23 mouse cellular contexts compared by ENCODE assay signal in the genomic region with DNA sequence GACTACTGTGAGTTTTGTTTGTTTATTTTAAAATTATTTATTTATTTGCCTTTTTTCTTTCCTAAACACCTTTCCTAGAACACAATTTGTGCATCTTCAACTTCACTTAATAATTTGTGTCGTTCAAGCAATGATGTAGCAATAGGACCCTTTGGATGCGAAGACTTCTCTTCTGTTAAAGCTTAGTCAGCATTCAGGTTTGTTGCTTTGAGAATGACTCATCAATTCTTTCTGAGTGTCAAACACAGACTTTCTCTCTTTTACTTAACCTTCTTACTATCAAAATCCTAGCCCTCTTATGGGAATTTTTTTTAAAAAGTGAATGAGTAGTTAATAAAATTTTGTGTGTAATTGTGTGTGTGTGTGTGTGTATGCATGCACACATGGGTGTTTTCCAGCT.
DNase-seq lines count a peak whose midpoint lies in the region; ATAC-seq and TF ChIP-seq lines count a peak whose summit lies in the region.
"Had no signal": no experiment of that assay in that cellular context is flagged by ENCODE, and none has a peak within 500 bp of the region (broad histone marks: within the 10 kb centered on the region; RNA-seq: fewer than 3 reads in every experiment).

No protein-coding gene starts in this region.

- TF ChIP-seq RAD21 in CH12.LX (IDR thresholded peaks at IDR 0.05; ENCODE audit: low read depth, low read length): no peak

- DNase-seq in 3T3-L1 (ENCODE audit: low read depth, low spot score) (peak; percentile 7), CH12.LX (ENCODE audit: extremely low read depth) (no peak), ES-E14 (ENCODE audit: low read depth, low spot score) (no peak)
- DNase-seq in gastrocnemius, postnatal 25 days: no peak
- no peak for DNase-seq in kidney, adult 2 months
- DNase-seq: adrenal gland, adult 2 months; adrenal gland, adult 8-10 months; adrenal gland, postnatal 10 days; adrenal gland, postnatal 14 days; adrenal gland, postnatal 25 days; adrenal gland, postnatal 36 days; B cell, adult 2 months; cerebellum, adult 11 months; cerebellum, adult 11-12 months; cerebellum, adult 18-20 months; cerebellum, adult 2 months; cerebellum, adult 8-10 months; cerebellum, adult 9-10 months had no signal

- in situ Hi-C loops in CH12.LX (cut with MboI; ENCODE audit: low pct_ligation_motif_present, low pct_unique_long_range_greater_than_20kb, low sequenced_read_pairs): no loop called here
- in situ Hi-C loops in ES-E14 (cut with MboI; ENCODE audit: low sequenced_read_pairs in 2 of 2, unreplicated experiment in 2 of 2): no loop called here

- H3K27ac ChIP-seq in CH12.LX (ENCODE audit: insufficient read depth, low read depth) (no peak overlapping the region), ES-E14 (ENCODE audit: insufficient read depth, low read depth, low read length, poor library complexity, severe bottlenecking) (no peak overlapping the region)
- no peak overlapping the region for H3K27ac ChIP-seq in kidney, adult 2 months (ENCODE audit: insufficient read depth, low read depth, low read length)

- H3K4me2 ChIP-seq in CH12.LX (ENCODE audit: insufficient read depth, low read depth, poor library complexity, severe bottlenecking): no peak overlapping the region

- no peak for TF ChIP-seq POLR2A in CH12.LX (IDR thresholded peaks at IDR 0.05; ENCODE audit: low read depth, low read length)
- no peak for TF ChIP-seq POLR2A in kidney, adult 2 months (IDR thresholded peaks at IDR 0.05; ENCODE audit: low read depth, low read length)

- no peaks in the 10 kb centered on the region for H3K79me2 ChIP-seq in CH12.LX (replicated peaks; ENCODE audit: control insufficient read depth, extremely low read depth, insufficient read depth, poor library complexity, severe bottlenecking)

- WGBS in kidney, adult 2 months: 97% methylated on average over 2 of the region's 2 CpGs

- no peak for ATAC-seq in frontal cortex, adult (ENCODE audit: low TSS enrichment)
- ATAC-seq: activated CD4-positive, CD25-positive, alpha-beta regulatory T cell, adult 4 months; CD4-positive, CD25-positive, alpha-beta regulatory T cell, adult 4 months; Patski had no signal

- no peak for TF ChIP-seq CTCF in CH12.LX (conservative IDR thresholded peaks at IDR 0.05 in 1 of 2, IDR thresholded peaks at IDR 0.05 in 1 of 2; ENCODE audit: low read depth in 2 of 2, low read length in 2 of 2)
- TF ChIP-seq CTCF in kidney, adult 2 months (conservative IDR thresholded peaks at IDR 0.05; ENCODE audit: insufficient read depth, insufficient read length, low read depth, low read length): no peak

- no peak for TF ChIP-seq EP300 in CH12.LX (IDR thresholded peaks at IDR 0.05; ENCODE audit: low read length)

- H3K9me3 ChIP-seq in CH12.LX (replicated peaks; ENCODE audit: low read length) (no peaks in the 10 kb centered on the region), ES-E14 (ENCODE audit: control insufficient read depth, insufficient read depth, low read depth, low read length) (no peaks in the 10 kb centered on the region)

- no peaks in the 10 kb centered on the region for H3K27me3 ChIP-seq in CH12.LX (replicated peaks)
- no peaks in the 10 kb centered on the region for H3K27me3 ChIP-seq in kidney, adult 2 months (replicated peaks; ENCODE audit: control insufficient read depth, insufficient read depth, low read length)

- H3K36me3 ChIP-seq in CH12.LX (replicated peaks in 1 of 2; ENCODE audit: control insufficient read depth in 1 of 2, insufficient read depth in 1 of 2, low read length in 1 of 2) (no peaks in the 10 kb centered on the region), ES-E14 (ENCODE audit: control insufficient read depth, insufficient read depth, low read length, poor library complexity, severe bottlenecking) (no peaks in the 10 kb centered on the region)
- no peaks in the 10 kb centered on the region for H3K36me3 ChIP-seq in kidney, adult 2 months (ENCODE audit: control insufficient read depth, insufficient read depth, low read length)
- H3K36me3 ChIP-seq: G1E had no signal

- no peak overlapping the region for H3K9ac ChIP-seq in CH12.LX (ENCODE audit: insufficient read depth, low read depth)
- H3K9ac ChIP-seq in ES-E14 (ENCODE audit: insufficient read depth, low read depth, low read length, poor library complexity, severe bottlenecking): no peak overlapping the region

- no peak overlapping the region for H3K4me3 ChIP-seq in CH12.LX (replicated peaks in 1 of 3; ENCODE audit: low read depth in 2 of 3, low read length in 2 of 3, poor library complexity in 1 of 3)
- H3K4me3 ChIP-seq in ES-E14 (ENCODE audit: insufficient read depth in 1 of 2, low read depth in 1 of 2, low read length in 2 of 2, poor library complexity in 1 of 2, severe bottlenecking in 1 of 2): no peak overlapping the region
- no peak overlapping the region for H3K4me3 ChIP-seq in kidney, adult 2 months (ENCODE audit: insufficient read depth, low read depth, low read length)

- dilution Hi-C loops in CH12.LX (cut with MboI; ENCODE audit: extremely low pct_ligation_motif_present, extremely low pct_unique_long_range_greater_than_20kb, low sequenced_read_pairs): no loop called here

- no peaks in the 10 kb centered on the region for H3K4me1 ChIP-seq in CH12.LX (ENCODE audit: control insufficient read depth in 1 of 2, insufficient read depth in 2 of 2)
- H3K4me1 ChIP-seq in ES-E14 (ENCODE audit: control insufficient read depth in 2 of 2, insufficient read depth in 2 of 2, low read length in 2 of 2, poor library complexity in 1 of 2): no peaks in the 10 kb centered on the region
- no peaks in the 10 kb centered on the region for H3K4me1 ChIP-seq in kidney, adult 2 months (ENCODE audit: control insufficient read depth, insufficient read depth, low read length)

TF ChIP-seq in CH12.LX, 34 proteins besides CTCF, POLR2A, EP300 and RAD21:
- TF ChIP-seq NRF1 (IDR thresholded peaks at IDR 0.05; ENCODE audit: low read depth, low read length): no peak
- TF ChIP-seq CHD2 (IDR thresholded peaks at IDR 0.05; ENCODE audit: low read length): no peak
- TF ChIP-seq MAFK (IDR thresholded peaks at IDR 0.05; ENCODE audit: insufficient replicate concordance, low read length): peak; percentile 91
- TF ChIP-seq PAX5 (IDR thresholded peaks at IDR 0.05; ENCODE audit: low read length): no peak
- no peak for TF ChIP-seq JUND (conservative IDR thresholded peaks at IDR 0.05; ENCODE audit: low read depth, low read length)
TF ChIP-seq in CH12.LX: peak in this region for 1.

TF ChIP-seq in ES-E14, 5 proteins besides CTCF, POLR2A, EP300 and RAD21:
- TF ChIP-seq ZC3H11A (IDR thresholded peaks at IDR 0.05; ENCODE audit: borderline replicate concordance, low read depth, low read length): no peak
- peak; percentile 45; the same call in 1 of the 2 replicates for TF ChIP-seq MAFK (IDR thresholded peaks at IDR 0.05; ENCODE audit: insufficient read depth, low read depth, low read length)
